Mouse (Mus musculus): ENCODE measurements around the gene Fpr3. TPM values are rescaled to one million over a fixed set of nuclear protein-coding genes. Genes with fewer than 3 reads are reported as not detected.
A peak's percentile ranks its signal among the peaks of the same experiment; 100 is the strongest.
"Not testable (repeated sequence)": the region's sequence is repeated elsewhere in the genome, so short reads cannot be mapped to it uniquely, and the experiment has no call there.

The Fpr3 gene
- polyA plus RNA-seq, 1 experiment from 2014 or later, result not detected

DNA sequence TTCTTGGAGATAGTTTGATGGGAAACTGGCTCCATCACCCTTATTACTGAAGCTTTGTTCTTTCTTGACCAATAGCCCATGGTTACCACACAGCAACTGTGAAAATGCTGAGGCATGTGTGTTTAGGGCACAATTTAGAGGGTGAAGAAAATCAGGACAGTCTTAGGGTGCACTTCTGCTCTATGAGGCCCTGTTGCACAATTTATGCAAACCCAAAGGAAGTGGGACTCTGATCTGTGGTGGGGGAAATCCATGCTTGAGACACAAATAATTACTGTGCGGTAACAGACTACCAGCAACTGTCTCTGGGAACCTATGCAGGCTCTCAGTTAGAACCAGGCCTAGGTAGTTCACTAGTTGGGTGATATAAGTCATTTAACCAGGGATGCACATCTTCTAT, 13.1 kb downstream of the Fpr3 start:
- Histone ChIP-seq H3K4me3 (no peak overlapping the region), H3K4me1 (no peaks in the 10 kb centered on the region), H3K9me3 (replicated peaks) (no peaks in the 10 kb centered on the region), H3K27me3 (ENCODE audit: low read depth, poor library complexity, severe bottlenecking) (no peaks in the 10 kb centered on the region), H3K27ac (no peak overlapping the region), H3K36me3 (no peaks in the 10 kb centered on the region)
- no peak for DNase-seq (ENCODE audit: low spot score)
- 94% methylated on average over 1 of the region's 1 CpGs for WGBS

DNA sequence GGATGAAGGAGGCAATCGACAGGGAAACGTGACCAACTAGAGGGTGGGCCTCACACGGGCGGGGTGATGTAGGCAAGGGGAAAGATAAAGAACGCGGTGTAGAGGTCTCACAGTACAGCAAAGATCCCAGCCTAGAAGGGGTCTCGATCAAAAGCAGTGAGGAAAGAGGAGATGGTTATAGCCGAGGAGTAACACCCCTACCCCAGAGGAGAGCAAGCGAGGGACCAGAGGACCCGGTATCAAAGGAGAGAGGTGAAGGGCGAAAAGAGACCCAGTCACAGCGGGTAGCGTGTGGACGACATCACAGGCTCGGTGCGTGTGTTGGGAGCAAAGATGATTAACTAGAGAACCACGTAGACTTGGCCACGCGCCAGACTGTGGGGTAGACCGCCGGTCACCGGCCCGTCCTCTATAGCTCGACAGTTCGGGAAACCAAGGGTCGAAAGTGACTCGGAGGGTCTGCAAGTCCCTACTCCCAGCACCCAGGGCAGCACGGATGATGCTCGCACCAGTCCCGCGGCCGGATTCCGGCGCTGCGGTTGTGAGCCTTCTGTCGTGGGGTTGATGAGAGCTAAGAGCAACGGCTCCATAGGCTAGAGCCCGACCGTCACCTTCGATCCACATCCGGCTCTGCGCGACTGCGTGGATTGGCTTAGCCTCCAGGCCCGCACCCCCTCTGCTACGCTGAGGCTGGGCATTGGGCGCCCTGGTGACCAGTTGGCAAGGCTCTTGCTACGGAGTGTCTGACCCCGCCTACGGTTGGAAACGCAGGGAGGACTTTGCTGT, 22.2 kb downstream of the Fpr3 start:
- Histone ChIP-seq H3K9me3 (replicated peaks) (no peaks in the 10 kb centered on the region), H3K27me3 (ENCODE audit: low read depth, poor library complexity, severe bottlenecking) (no peaks in the 10 kb centered on the region), H3K36me3 (no peaks in the 10 kb centered on the region), H3K4me1 (peaks cover 10% of the 10 kb centered on the region; the same call in 1 of the 2 replicates), H3K4me3 (peak overlapping the region; percentile 58), H3K27ac (peak overlapping the region; percentile 77)
- WGBS, result 21% methylated on average over 51 of the region's 51 CpGs
- DNase-seq (ENCODE audit: low spot score), result peak; percentile 83

DNA sequence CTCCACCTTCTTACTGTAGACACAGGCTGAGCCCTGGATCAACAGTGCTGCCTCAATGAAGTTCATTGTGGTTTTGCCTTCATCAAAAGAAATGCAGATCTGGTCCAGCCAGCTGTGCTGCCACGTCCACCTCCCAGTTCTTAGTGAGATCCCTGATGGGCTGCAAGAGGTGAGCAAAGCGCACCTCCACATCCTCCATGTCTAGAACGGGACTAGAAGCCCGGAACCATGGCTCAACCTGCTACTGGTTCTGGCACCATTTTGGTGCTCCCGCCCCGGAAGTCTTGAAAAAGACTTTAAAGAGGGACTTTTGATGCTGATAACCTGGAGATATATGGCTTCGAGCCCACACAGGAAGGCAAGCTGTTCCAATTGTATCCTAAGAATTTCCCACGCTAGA, 25.0 kb downstream of the Fpr3 start:
- H3K36me3 ChIP-seq; DNase-seq (ENCODE audit: low spot score); H3K4me3 ChIP-seq; H3K9me3 ChIP-seq (replicated peaks); H3K27me3 ChIP-seq (ENCODE audit: low read depth, poor library complexity, severe bottlenecking); H3K27ac ChIP-seq; H3K4me1 ChIP-seq: not testable (repeated sequence)
- WGBS, result 90% methylated on average over 8 of the region's 8 CpGs

DNA sequence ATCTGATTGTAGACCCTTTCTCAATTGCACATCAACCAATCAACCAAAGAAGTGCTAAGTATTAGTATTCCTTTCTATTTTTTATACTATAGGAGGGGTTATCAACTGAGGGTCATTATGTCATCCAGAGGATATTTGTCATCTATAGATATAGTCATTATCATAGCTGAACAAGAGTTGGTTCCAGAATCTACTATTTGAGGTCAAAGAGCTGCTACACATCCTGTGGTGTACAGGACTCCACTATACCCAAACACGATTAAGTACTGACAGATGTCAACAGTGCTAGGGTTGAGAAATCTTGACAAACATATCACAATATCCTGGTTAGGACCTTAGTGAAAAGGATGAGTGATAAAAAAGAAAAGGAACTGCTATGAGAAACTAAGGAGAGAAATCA, 29.7 kb downstream of the Fpr3 start:
- H3K27me3 ChIP-seq (ENCODE audit: low read depth, poor library complexity, severe bottlenecking), result no peaks in the 10 kb centered on the region
- DNase-seq (ENCODE audit: low spot score), result no peak
- H3K36me3 ChIP-seq, result no peaks in the 10 kb centered on the region
- no peaks in the 10 kb centered on the region for H3K9me3 ChIP-seq (replicated peaks)
- no peak overlapping the region for H3K4me3 ChIP-seq
- H3K27ac ChIP-seq, result no peak overlapping the region
- no peaks in the 10 kb centered on the region for H3K4me1 ChIP-seq
- 92% methylated on average over 1 of the region's 1 CpGs for WGBS

DNA sequence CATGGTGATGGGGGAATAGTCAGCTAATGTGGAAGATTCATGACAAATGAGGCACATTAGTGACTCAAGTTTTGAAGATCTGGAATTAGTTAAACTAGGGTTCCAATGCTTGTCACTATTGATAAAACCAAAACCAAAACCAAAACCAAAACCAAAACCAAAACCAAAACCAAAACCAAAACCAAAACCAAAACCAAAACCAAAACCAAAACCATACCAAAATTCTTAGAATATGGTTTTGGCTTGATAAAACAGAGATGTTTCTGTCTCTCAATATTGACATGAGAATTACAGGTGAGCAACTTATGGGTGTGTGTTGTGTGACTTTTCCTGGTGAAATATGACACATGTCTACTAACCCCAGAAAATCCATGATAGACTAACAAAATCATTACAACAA, 30.1 kb downstream of the Fpr3 start:
- Histone ChIP-seq H3K4me1 (no peaks in the 10 kb centered on the region), H3K36me3 (no peaks in the 10 kb centered on the region), H3K9me3 (replicated peaks) (no peaks in the 10 kb centered on the region), H3K27ac (no peak overlapping the region), H3K27me3 (ENCODE audit: low read depth, poor library complexity, severe bottlenecking) (no peaks in the 10 kb centered on the region), H3K4me3 (no peak overlapping the region)
- DNase-seq (ENCODE audit: low spot score), result no peak

DNA sequence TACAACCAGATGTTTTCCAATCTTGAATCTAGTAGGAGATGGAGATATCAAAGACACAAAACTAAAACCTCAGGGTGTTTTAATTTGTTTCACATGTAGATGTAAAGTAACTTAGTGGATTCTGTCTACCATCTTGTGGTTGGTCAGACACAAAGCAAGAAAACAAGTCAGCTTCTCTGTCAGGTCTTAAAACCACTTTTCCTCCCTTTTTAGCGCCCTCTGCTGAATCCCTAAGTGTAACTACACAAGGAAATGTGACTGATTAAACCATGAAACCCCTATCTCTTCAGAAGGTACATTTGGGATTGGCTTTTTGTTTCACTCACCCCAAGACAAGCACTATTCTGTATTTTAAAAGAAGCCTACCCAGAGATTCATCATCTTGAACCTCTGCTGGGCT, 85.8 kb downstream of the Fpr3 start:
- no peaks in the 10 kb centered on the region for H3K4me1 ChIP-seq
- DNase-seq (ENCODE audit: low spot score), result no peak
- H3K36me3 ChIP-seq, result no peaks in the 10 kb centered on the region
- no peak overlapping the region for H3K27ac ChIP-seq
- WGBS, result 27% methylated on average over 1 of the region's 1 CpGs
- H3K27me3 ChIP-seq (ENCODE audit: low read depth, poor library complexity, severe bottlenecking), result no peaks in the 10 kb centered on the region
- H3K4me3 ChIP-seq, result no peak overlapping the region
- H3K9me3 ChIP-seq (replicated peaks), result no peaks in the 10 kb centered on the region

DNA sequence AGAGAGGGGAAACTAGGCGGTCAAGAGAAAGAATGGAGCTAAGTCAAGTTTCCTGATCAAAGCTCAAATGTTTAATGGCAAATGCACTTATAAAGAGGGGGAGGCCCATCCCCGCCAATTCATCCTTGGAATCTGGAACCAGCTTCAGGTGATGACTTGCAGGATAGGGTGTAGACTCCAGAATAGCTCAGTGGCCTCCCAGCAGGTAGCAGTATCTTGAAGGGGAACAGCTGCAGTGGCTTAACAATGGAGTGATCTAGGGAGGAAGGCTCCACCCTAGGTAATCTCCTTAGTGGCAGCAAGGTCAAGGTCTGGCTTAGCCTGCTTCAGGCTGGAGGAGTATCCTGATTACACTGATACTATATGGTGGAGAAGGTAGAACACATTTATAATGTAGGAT, 93.6 kb downstream of the Fpr3 start:
- WGBS, result 89% methylated on average over 2 of the region's 2 CpGs
- H3K9me3 ChIP-seq (replicated peaks); H3K27me3 ChIP-seq (ENCODE audit: low read depth, poor library complexity, severe bottlenecking); H3K4me3 ChIP-seq; DNase-seq (ENCODE audit: low spot score); H3K27ac ChIP-seq; H3K36me3 ChIP-seq; H3K4me1 ChIP-seq: not testable (repeated sequence)

DNA sequence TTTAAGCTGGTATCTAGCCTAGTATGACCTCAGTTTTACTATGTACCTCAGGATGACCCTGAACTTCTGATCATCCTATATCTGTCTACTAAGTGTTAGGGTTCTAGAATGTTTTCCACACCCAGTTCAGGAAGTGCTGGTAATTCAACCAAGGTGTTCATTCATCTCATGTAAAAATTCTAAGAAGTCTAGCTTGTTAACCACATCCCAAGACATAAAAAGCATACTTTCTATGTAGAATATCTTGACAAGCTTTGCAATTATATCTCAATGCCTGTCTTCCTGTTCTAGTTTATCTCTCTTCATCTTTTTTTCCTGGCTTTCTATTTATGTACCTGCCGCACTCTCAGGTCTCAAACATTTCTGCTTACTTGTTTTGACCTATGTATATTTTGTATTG, 117.1 kb downstream of the Fpr3 start:
- no peak overlapping the region for H3K27ac ChIP-seq
- no peak for DNase-seq (ENCODE audit: low spot score)
- 96% methylated on average over 1 of the region's 1 CpGs for WGBS
- no peaks in the 10 kb centered on the region for H3K27me3 ChIP-seq (ENCODE audit: low read depth, poor library complexity, severe bottlenecking)
- H3K36me3 ChIP-seq, result no peaks in the 10 kb centered on the region
- H3K9me3 ChIP-seq (replicated peaks), result no peaks in the 10 kb centered on the region
- H3K4me3 ChIP-seq, result no peak overlapping the region
- no peaks in the 10 kb centered on the region for H3K4me1 ChIP-seq

Other genes starting within 250 kb of the Fpr3 start
- not detected in 2 replicates for gene Vmn2r90, start 184.1 kb upstream of the Fpr3 start, polyA plus RNA-seq (2016; fragmentation: Nextera tagmentation; extraction: Ambion mirVana)
- gene Spaca6, start 60.7 kb upstream of the Fpr3 start, polyA plus RNA-seq (2016; fragmentation: Nextera tagmentation; extraction: Ambion mirVana), result 55.0 and 75.1 TPM in 2 replicates
- 1.2 and 2.1 TPM in 2 replicates for gene Has1, start 32.6 kb upstream of the Fpr3 start, polyA plus RNA-seq (2016; fragmentation: Nextera tagmentation; extraction: Ambion mirVana)
- not detected in 2 replicates for gene Fpr1, start 3.9 kb upstream of the Fpr3 start, polyA plus RNA-seq (2016; fragmentation: Nextera tagmentation; extraction: Ambion mirVana)
- 0.16 TPM in 1 of 2 replicates, not detected in the other for gene Fpr2, start within 50 bp of the Fpr3 start, polyA plus RNA-seq (2016; fragmentation: Nextera tagmentation; extraction: Ambion mirVana)
- not detected in 2 replicates for gene Fpr-rs4, start 133.9 kb downstream of the Fpr3 start, polyA plus RNA-seq (2016; fragmentation: Nextera tagmentation; extraction: Ambion mirVana)
- gene Vmn2r124, start 161.6 kb downstream of the Fpr3 start, polyA plus RNA-seq (2016; fragmentation: Nextera tagmentation; extraction: Ambion mirVana), result not detected in 2 replicates
- gene Vmn2r91, start 197.2 kb downstream of the Fpr3 start, polyA plus RNA-seq (2016; fragmentation: Nextera tagmentation; extraction: Ambion mirVana), result not detected in 2 replicates

All from limb, embryonic 10.5 days (tissue).